Mouse (Mus musculus) CH12.LX (cell line): ENCODE data around the gene Myo19. TPM values are rescaled to one million over a fixed set of nuclear protein-coding genes. Genes with fewer than 3 reads are reported as not detected.
A peak's percentile ranks its signal among the peaks of the same experiment; 100 is the strongest.

Experiments used
- DNase-seq: peaks from one replicate; pipeline ENCODE4 v3.0.0-alpha.2; 2013; ENCODE audit errors: extremely low read depth
- H3K27ac ChIP-seq: 2 replicates; pipeline ENCODE4 v1.5.1; 2012; ENCODE audit warnings: low read depth, mild to moderate bottlenecking, control low read depth, moderate library complexity; ENCODE audit not compliant: insufficient read depth
- H3K27me3 ChIP-seq: replicated peaks from 2 replicates; pipeline ENCODE3; 2012; ENCODE audit warnings: inconsistent platforms
- H3K36me3 ChIP-seq, 2 experiments: replicated peaks in 1 of 2; 2 replicates each; pipeline versions ENCODE3 to v1.6.1; 2012; ENCODE audit warnings: inconsistent platforms in 1 of 2, low read length in 1 of 2, mild to moderate bottlenecking in 1 of 2, mixed read lengths in 1 of 2, moderate library complexity in 1 of 2; ENCODE audit not compliant: control insufficient read depth in 1 of 2, insufficient read depth in 1 of 2
- H3K4me1 ChIP-seq, 2 experiments: 2 replicates each; pipeline ENCODE4 v1.6.1; 2012; ENCODE audit warnings: inconsistent platforms in 1 of 2, moderate library complexity in 1 of 2; ENCODE audit not compliant: insufficient read depth in 2 of 2, control insufficient read depth in 1 of 2
- H3K4me2 ChIP-seq: 2 replicates; pipeline ENCODE4 v1.6.1; 2012; ENCODE audit warnings: low read depth, mild to moderate bottlenecking, control low read depth; ENCODE audit not compliant: poor library complexity, insufficient read depth, severe bottlenecking
- H3K4me3 ChIP-seq, 3 experiments: fragments of 150-350 bp in 1 of 3; sonication (generic) in 1 of 3; replicated peaks in 1 of 3; 2 replicates each; pipeline versions ENCODE3 to v1.5.1; 2011 to 2012; ENCODE audit warnings: low read depth in 2 of 3, low read length in 2 of 3, mild to moderate bottlenecking in 2 of 3, moderate library complexity in 2 of 3, control low read depth in 1 of 3, improper control_type of control experiment in 1 of 3, inconsistent platforms in 1 of 3, mixed read lengths in 1 of 3; ENCODE audit not compliant: poor library complexity in 1 of 3
- H3K79me2 ChIP-seq: replicated peaks from 2 replicates; pipeline ENCODE4 v1.6.1; 2012; ENCODE audit warnings: mild to moderate bottlenecking, moderate library complexity; ENCODE audit not compliant: control insufficient read depth, poor library complexity, insufficient read depth, severe bottlenecking; ENCODE audit errors: extremely low read depth
- H3K9ac ChIP-seq: 2 replicates; pipeline ENCODE4 v1.6.1; 2012; ENCODE audit warnings: low read depth, mild to moderate bottlenecking, control low read depth, moderate library complexity; ENCODE audit not compliant: insufficient read depth
- H3K9me3 ChIP-seq: replicated peaks from 2 replicates; pipeline ENCODE3; 2012; ENCODE audit warnings: low read length, inconsistent platforms, mixed read lengths
- CHD1 ChIP-seq: IDR thresholded peaks from 2 replicates; pipeline ENCODE4 v1.6.1; 2012; ENCODE audit warnings: low read depth, low read length, improper control_type of control experiment, inconsistent platforms
- CTCF ChIP-seq, 2 experiments: IDR thresholded peaks in 1 of 2; conservative IDR thresholded peaks in 1 of 2; 2 replicates each; pipeline ENCODE4 v1.5.1; 2011 to 2012; ENCODE audit warnings: low read depth in 2 of 2, low read length in 2 of 2, improper control_type of control experiment in 1 of 2, inconsistent platforms in 1 of 2, mild to moderate bottlenecking in 1 of 2, moderate library complexity in 1 of 2
- E2F4 ChIP-seq: IDR thresholded peaks from 2 replicates; pipeline ENCODE4 v1.6.1; 2011; ENCODE audit warnings: low read depth, low read length, improper control_type of control experiment; ENCODE audit not compliant: insufficient replicate concordance
- ELF1 ChIP-seq: IDR thresholded peaks from 2 replicates; pipeline ENCODE4 v1.6.1; 2014; ENCODE audit warnings: low read depth, mild to moderate bottlenecking, inconsistent platforms, low read length, improper control_type of control experiment
- EP300 ChIP-seq: IDR thresholded peaks from 2 replicates; pipeline ENCODE4 v1.6.1; 2011; ENCODE audit warnings: low read length, improper control_type of control experiment
- GABPA ChIP-seq: IDR thresholded peaks from 2 replicates; pipeline ENCODE4 v1.6.1; 2012; ENCODE audit warnings: low read depth, low read length, improper control_type of control experiment, inconsistent platforms; ENCODE audit not compliant: insufficient replicate concordance
- HCFC1 ChIP-seq: IDR thresholded peaks from 2 replicates; pipeline ENCODE4 v1.6.1; 2012; ENCODE audit warnings: low read depth, mild to moderate bottlenecking, inconsistent platforms, low read length, improper control_type of control experiment
- IRF4 ChIP-seq: IDR thresholded peaks from 2 replicates; pipeline ENCODE4 v1.6.1; 2014; ENCODE audit warnings: low read depth, mild to moderate bottlenecking, inconsistent platforms, low read length, improper control_type of control experiment
- JUN ChIP-seq: IDR thresholded peaks from 2 replicates; pipeline ENCODE4 v1.6.1; 2011; ENCODE audit warnings: low read depth, mild to moderate bottlenecking, low read length, improper control_type of control experiment, moderate library complexity; ENCODE audit not compliant: insufficient read depth
- JUND ChIP-seq: conservative IDR thresholded peaks from 2 replicates; pipeline ENCODE4 v1.6.1; 2011; ENCODE audit warnings: low read depth, low read length, improper control_type of control experiment
- KAT2A ChIP-seq: IDR thresholded peaks from 2 replicates; pipeline ENCODE4 v1.6.1; 2012; ENCODE audit warnings: low read length, improper control_type of control experiment, inconsistent platforms; ENCODE audit not compliant: insufficient replicate concordance
- MAFK ChIP-seq: IDR thresholded peaks from 2 replicates; pipeline ENCODE4 v1.6.1; 2011; ENCODE audit warnings: low read length, improper control_type of control experiment; ENCODE audit not compliant: insufficient replicate concordance
- MAX ChIP-seq: IDR thresholded peaks from 2 replicates; pipeline ENCODE4 v1.6.1; 2011; ENCODE audit warnings: low read length, improper control_type of control experiment
- MAZ ChIP-seq: IDR thresholded peaks from 2 replicates; pipeline ENCODE4 v1.6.1; 2012; ENCODE audit warnings: low read depth, mild to moderate bottlenecking, inconsistent platforms, low read length, improper control_type of control experiment, moderate library complexity
- MEF2A ChIP-seq: IDR thresholded peaks from 2 replicates; pipeline ENCODE4 v1.6.1; 2014; ENCODE audit warnings: low read depth, mild to moderate bottlenecking, inconsistent platforms, low read length, improper control_type of control experiment, borderline replicate concordance
- MXI1 ChIP-seq: IDR thresholded peaks from 2 replicates; pipeline ENCODE4 v1.6.1; 2011; ENCODE audit warnings: mild to moderate bottlenecking, low read depth, low read length, improper control_type of control experiment
- MYC ChIP-seq: IDR thresholded peaks from 2 replicates; pipeline ENCODE4 v1.6.1; 2011; ENCODE audit warnings: low read depth, mild to moderate bottlenecking, improper control_type of control experiment, low read length
- NELFE ChIP-seq: IDR thresholded peaks from 2 replicates; pipeline ENCODE4 v1.6.1; 2011; ENCODE audit warnings: low read depth, low read length, improper control_type of control experiment
- PAX5 ChIP-seq: IDR thresholded peaks from 2 replicates; pipeline ENCODE4 v1.6.1; 2012; ENCODE audit warnings: low read length, inconsistent platforms, mixed read lengths
- POLR2A ChIP-seq: IDR thresholded peaks from 2 replicates; pipeline ENCODE4 v1.6.1; 2011; ENCODE audit warnings: low read depth, mild to moderate bottlenecking, improper control_type of control experiment, low read length
- POLR2AphosphoS2 ChIP-seq: IDR thresholded peaks from 2 replicates; pipeline ENCODE4 v1.6.1; 2011; ENCODE audit warnings: low read depth, low read length, improper control_type of control experiment
- RAD21 ChIP-seq: IDR thresholded peaks from 2 replicates; pipeline ENCODE4 v1.6.1; 2011; ENCODE audit warnings: low read depth, mild to moderate bottlenecking, low read length, improper control_type of control experiment, moderate library complexity
- RCOR1 ChIP-seq: conservative IDR thresholded peaks from 2 replicates; pipeline ENCODE4 v1.6.1; 2012; ENCODE audit warnings: low read depth, mild to moderate bottlenecking, inconsistent platforms, low read length, improper control_type of control experiment
- SIN3A ChIP-seq: IDR thresholded peaks from 2 replicates; pipeline ENCODE4 v1.6.1; 2012; ENCODE audit warnings: low read length, improper control_type of control experiment, inconsistent platforms
- SMC3 ChIP-seq: IDR thresholded peaks from 2 replicates; pipeline ENCODE4 v1.6.1; 2011; ENCODE audit warnings: low read depth, low read length, improper control_type of control experiment
- TBP ChIP-seq: conservative IDR thresholded peaks from 2 replicates; pipeline ENCODE4 v1.6.1; 2011; ENCODE audit warnings: low read depth, low read length, improper control_type of control experiment
- UBTF ChIP-seq: IDR thresholded peaks from 2 replicates; pipeline ENCODE4 v1.6.1; 2012; ENCODE audit warnings: low read depth, mild to moderate bottlenecking, inconsistent platforms, low read length, improper control_type of control experiment, moderate library complexity
- USF2 ChIP-seq: conservative IDR thresholded peaks from 2 replicates; pipeline ENCODE4 v1.6.1; 2011; ENCODE audit warnings: low read depth, low read length, improper control_type of control experiment
- ZC3H11A ChIP-seq: IDR thresholded peaks from 2 replicates; pipeline ENCODE4 v1.6.1; 2012; ENCODE audit warnings: low read depth, mild to moderate bottlenecking, inconsistent platforms, low read length, improper control_type of control experiment
- ZKSCAN1 ChIP-seq: IDR thresholded peaks from 2 replicates; pipeline ENCODE4 v1.6.1; 2012; ENCODE audit warnings: low read depth, inconsistent platforms, low read length, improper control_type of control experiment, borderline replicate concordance
- ZMIZ1 ChIP-seq: IDR thresholded peaks from 2 replicates; pipeline ENCODE4 v1.6.1; 2012; ENCODE audit warnings: low read depth, mild to moderate bottlenecking, inconsistent platforms, low read length, improper control_type of control experiment
- ZNF384 ChIP-seq: IDR thresholded peaks from 2 replicates; pipeline ENCODE4 v1.6.1; 2012; ENCODE audit warnings: low read depth, low read length, improper control_type of control experiment, inconsistent platforms
- dilution Hi-C: fragments of 300-500 bp; cut with MboI; formaldehyde crosslinking; loops from 2 replicates; pipeline ENCODE4 v1.14.3; 2020; ENCODE audit warnings: low sequenced_read_pairs; ENCODE audit not compliant: extremely low pct_unique_long_range_greater_than_20kb, extremely low pct_ligation_motif_present
- in situ Hi-C: fragments of 300-500 bp; cut with MboI; formaldehyde crosslinking; loops from 3 replicates; pipeline ENCODE4 v1.14.3; 2019; ENCODE audit warnings: low sequenced_read_pairs, low pct_ligation_motif_present, low pct_unique_long_range_greater_than_20kb, mixed read lengths
- polyA plus RNA-seq: library from polyadenylated mRNA; unstranded; fragments of >175 nt; gene quantifications from 2 replicates; pipeline ENCODE4 v1.2.1, GENCODE M21; 2012; ENCODE audit warnings: low read depth; ENCODE audit not compliant: insufficient read length
- total RNA-seq, 2 experiments: library from RNA; depleted of rRNA; stranded (reverse); fragments of 300-350 nt in 1 of 2; fragments of >200 nt in 1 of 2; gene quantifications; 2 replicates each; pipeline ENCODE4 v1.2.3; 2012 to 2014

Gene Myo19
- total and polyA plus RNA-seq, 3 experiments: 8.0 to 27.1 (median 9.1) TPM

GRCm38 (mm10) chr11:84867586-84867985, 12.4 kb upstream of the Myo19 start:
- dilution Hi-C loops: no loop called here
- Histone ChIP-seq H3K27ac (no peak overlapping the region), H3K4me2 (peak overlapping the region; percentile 92), H3K79me2 (peaks cover 59% of the 10 kb centered on the region), H3K9me3 (no peaks in the 10 kb centered on the region), H3K4me3 (peak overlapping the region in 1 of 3 experiments; percentile 21), H3K4me1 (peaks cover 8 to 59% of the 10 kb centered on the region in 2 experiments; a peak in 3 of 4 replicates), H3K36me3 (peaks cover 5 to 42% of the 10 kb centered on the region in 2 experiments), H3K9ac (peak overlapping the region; percentile 30), H3K27me3 (no peaks in the 10 kb centered on the region)
- no peak for DNase-seq
- no peak for TF ChIP-seq MXI1
- TF ChIP-seq USF2: no peak
- no peak for TF ChIP-seq RAD21
- TF ChIP-seq SMC3: no peak
- TF ChIP-seq JUN: no peak
- TF ChIP-seq POLR2A: no peak
- no peak for TF ChIP-seq SIN3A
- no peak for TF ChIP-seq MAX
- no peak for TF ChIP-seq NELFE
- no peak for TF ChIP-seq UBTF
- no peak for TF ChIP-seq E2F4
- no peak for TF ChIP-seq KAT2A
- no peak for TF ChIP-seq JUND
- in situ Hi-C loops: no loop called here

GRCm38 (mm10) chr11:84868786-84869259, 11.1 kb upstream of the Myo19 start:
- Histone ChIP-seq H3K4me3 (peak overlapping the region; percentile 80 to 96 (median 83)), H3K27ac (peak overlapping the region; percentile 90), H3K9ac (peak overlapping the region; percentile 95), H3K79me2 (peaks cover 48% of the 10 kb centered on the region), H3K4me1 (peaks cover 8 to 59% of the 10 kb centered on the region in 2 experiments; a peak in 3 of 4 replicates), H3K4me2 (peak overlapping the region; percentile 11), H3K9me3 (no peaks in the 10 kb centered on the region), H3K27me3 (no peaks in the 10 kb centered on the region), H3K36me3 (peaks cover 0 to 39% of the 10 kb centered on the region in 2 experiments)
- in situ Hi-C loops (no loop called here), dilution Hi-C loops (no loop called here)
- DNase-seq: no peak
- no peak for TF ChIP-seq HCFC1
- no peak for TF ChIP-seq MAFK
- peak; percentile 27; the same call in 1 of the 2 replicates for TF ChIP-seq MXI1
- TF ChIP-seq MAZ: no peak
- no peak for TF ChIP-seq CTCF (conservative IDR thresholded peaks at IDR 0.05 in 1 of 2, IDR thresholded peaks at IDR 0.05 in 1 of 2; ENCODE audit: low read depth in 2 of 2, low read length in 2 of 2)
- no peak for TF ChIP-seq ZMIZ1
- no peak for TF ChIP-seq JUND
- no peak for TF ChIP-seq ZC3H11A
- 0 out of 2 replicates have a peak, but pooled peaks have one; percentile 21 for TF ChIP-seq TBP
- no peak for TF ChIP-seq NELFE
- no peak for TF ChIP-seq POLR2A
- TF ChIP-seq MEF2A: no peak
- no peak for TF ChIP-seq SMC3
- TF ChIP-seq E2F4: no peak
- no peak for TF ChIP-seq ZKSCAN1
- no peak for TF ChIP-seq KAT2A
- no peak for TF ChIP-seq RCOR1
- TF ChIP-seq PAX5: no peak
- no peak for TF ChIP-seq IRF4
- TF ChIP-seq ZNF384: peak; percentile 62
- TF ChIP-seq ELF1: 0 out of 2 replicates have a peak, but pooled peaks have one; percentile 19
- no peak for TF ChIP-seq UBTF
- no peak for TF ChIP-seq JUN
- no peak for TF ChIP-seq EP300
- no peak for TF ChIP-seq GABPA
- TF ChIP-seq CHD1: no peak
- no peak for TF ChIP-seq MYC
- no peak for TF ChIP-seq POLR2AphosphoS2
